Mouse (Mus musculus) ZHBTc4 (cell line): ENCODE data around the gene Pakap.

Experiments
- DNase-seq: peaks from one replicate; pipeline ENCODE4 v3.0.0-alpha.2; 2011; ENCODE audit warnings: low read depth, low spot score

Gene Pakap

DNA sequence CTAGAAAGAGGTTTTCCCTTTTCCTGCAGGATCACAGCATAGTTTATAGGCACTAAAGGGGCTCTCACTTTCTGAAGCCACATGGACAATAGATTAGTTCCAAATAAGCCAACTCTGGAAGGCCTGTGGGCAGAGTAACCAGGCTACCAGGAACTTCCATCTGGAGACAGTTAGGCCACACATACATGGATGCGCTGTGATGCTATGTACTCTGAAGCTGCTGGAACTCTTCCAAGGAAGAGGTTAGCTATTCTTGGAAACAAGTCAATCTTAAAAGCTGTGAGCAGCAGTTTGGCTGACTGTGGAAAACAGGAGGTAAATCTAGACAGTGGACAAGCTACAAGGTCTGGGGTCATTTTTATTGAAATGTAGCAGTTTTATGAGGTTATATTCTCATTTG lies 196.4 kb downstream of the Pakap start:
- DNase-seq = no peak

DNA sequence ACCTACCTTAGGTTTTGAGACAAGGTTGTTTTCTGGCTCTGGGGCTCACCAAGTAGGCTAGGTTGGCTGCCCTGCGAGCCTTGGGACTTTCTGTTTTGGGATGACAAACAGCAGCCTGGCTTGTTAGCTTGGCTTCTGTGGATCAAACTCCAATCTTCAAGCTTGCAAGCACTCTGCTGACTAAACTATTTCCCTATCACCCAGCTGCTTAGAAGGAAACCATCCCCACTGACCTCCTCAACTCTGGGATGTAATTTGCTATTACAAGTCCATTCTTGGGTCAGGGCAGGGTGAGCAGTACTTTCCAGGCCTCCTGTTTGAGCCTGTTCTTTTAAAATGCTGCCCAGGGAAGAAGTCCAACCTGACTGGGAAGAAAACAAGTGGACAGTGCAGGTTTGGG lies 196.9 kb downstream of the Pakap start:
- DNase-seq = no peak

DNA sequence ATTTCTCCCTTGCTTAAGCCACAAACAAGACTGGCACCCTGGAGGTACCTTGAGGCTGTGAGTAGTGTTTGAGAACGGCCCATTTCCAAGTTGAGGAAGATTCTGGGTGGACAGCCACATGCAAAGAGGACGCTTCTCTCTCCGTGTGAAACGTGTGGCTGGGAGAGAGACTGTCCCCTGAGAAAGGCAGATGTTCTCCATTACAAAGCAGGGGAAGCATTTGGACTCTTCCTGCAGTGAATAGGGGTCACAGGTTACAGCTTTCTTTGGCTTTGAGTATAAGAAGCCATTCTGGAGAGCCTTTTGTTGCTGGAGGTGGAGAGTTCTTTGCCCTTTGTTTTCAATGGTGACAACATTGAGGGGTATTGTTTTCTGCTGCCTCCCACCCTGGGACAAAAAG lies 197.8 kb downstream of the Pakap start:
- peak; percentile 77 for DNase-seq

DNA sequence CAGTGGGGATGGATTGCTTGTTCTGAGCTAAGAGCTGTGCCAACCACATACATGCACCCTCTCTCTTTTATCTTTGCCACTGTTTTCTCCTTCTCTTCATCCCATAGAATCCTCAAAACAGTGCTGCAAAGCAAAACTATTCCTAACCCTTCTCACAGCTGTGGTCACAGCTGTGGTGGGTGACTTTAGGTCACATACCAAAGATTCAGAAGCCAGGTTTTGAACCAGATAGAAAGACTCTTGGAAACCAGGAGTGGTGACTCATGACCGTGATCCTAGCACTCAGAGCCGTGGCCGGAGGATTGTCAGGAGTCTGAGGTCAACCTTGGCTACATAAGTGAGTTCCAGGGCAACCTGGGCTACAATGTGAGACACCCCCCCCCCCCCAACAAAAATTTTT lies 201.0 kb downstream of the Pakap start:
- no peak for DNase-seq

DNA sequence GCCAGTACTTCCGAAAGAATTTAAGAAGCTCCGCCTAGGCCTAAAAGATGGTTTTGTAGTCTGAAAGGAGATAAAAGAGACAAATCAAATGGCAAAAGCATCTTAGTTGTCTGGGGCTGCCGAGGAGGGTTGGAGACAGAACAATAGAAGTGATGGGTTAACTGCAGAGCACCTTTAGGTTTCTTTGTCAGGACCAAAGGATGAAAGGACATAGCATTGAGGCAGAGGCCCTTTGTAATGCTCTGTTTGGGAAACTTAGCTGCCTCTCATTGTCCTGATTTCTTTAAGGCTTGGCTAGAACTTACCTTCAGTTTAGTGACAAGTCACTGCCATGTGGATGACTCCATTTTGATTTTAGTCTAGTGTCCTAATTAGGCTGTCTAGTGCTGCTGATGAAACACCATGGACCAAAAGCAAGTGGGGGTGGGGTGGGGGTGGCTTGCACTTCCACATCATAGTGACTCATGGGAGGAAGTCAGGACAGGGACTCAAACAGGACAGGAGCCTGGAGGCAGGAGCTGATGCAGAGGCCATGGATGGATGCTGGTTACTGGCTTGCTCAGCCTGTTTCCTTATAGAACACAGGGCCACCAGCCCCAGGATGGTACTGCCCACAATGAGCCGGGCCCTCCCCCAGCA lies 202.3 kb downstream of the Pakap start:
- DNase-seq = peak; percentile 95

GRCm38 (mm10) chr4:57771558-57772219 lies 203.7 kb downstream of the Pakap start:
- no peak for DNase-seq

DNA sequence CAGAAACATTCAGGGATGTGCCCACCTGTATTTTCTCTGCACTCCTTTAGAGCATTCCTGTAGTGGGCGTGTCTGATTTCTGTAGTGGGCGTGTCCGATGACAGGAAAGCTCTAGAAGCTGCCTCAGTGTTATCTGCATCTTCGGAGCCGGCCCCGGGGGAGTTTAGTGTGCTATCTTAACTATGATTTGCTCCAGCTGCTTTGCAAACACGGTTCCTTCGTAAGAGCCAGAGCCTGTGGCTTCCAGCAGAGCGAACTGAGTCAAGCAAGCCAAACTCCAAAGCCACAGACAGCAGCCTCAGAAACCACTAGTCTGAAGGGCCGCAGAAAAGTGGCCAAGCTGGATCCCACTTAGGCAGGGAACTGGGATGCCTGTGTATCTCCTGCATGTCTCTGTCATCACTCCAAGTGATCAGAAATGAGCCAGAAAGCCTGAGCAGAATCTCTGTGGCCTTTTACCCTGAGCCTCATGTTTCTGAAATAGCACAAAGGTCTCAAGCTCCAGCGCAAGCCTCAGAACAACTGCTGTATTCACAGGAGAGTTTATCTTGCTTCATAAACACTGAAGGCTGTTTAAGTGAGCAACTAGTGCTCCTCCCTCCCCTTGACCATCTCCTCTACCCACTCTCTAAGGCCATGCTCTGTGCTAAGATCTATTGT lies 205.0 kb downstream of the Pakap start:
- peak; percentile 85 for DNase-seq

GRCm38 (mm10) chr4:57774517-57774916 lies 206.5 kb downstream of the Pakap start:
- no peak for DNase-seq

- no peak for DNase-seq
Observed at GRCm38 (mm10) chr4:57775582-57775981, 207.6 kb downstream of the Pakap start.

- no peak for DNase-seq
Observed at GRCm38 (mm10) chr4:57780403-57780802, 212.4 kb downstream of the Pakap start.

GRCm38 (mm10) chr4:57780833-57781641 lies 213.1 kb downstream of the Pakap start:
- DNase-seq = peak; percentile 98

- peak; percentile 96 for DNase-seq
Observed at GRCm38 (mm10) chr4:57781994-57782393, 214.0 kb downstream of the Pakap start.

DNA sequence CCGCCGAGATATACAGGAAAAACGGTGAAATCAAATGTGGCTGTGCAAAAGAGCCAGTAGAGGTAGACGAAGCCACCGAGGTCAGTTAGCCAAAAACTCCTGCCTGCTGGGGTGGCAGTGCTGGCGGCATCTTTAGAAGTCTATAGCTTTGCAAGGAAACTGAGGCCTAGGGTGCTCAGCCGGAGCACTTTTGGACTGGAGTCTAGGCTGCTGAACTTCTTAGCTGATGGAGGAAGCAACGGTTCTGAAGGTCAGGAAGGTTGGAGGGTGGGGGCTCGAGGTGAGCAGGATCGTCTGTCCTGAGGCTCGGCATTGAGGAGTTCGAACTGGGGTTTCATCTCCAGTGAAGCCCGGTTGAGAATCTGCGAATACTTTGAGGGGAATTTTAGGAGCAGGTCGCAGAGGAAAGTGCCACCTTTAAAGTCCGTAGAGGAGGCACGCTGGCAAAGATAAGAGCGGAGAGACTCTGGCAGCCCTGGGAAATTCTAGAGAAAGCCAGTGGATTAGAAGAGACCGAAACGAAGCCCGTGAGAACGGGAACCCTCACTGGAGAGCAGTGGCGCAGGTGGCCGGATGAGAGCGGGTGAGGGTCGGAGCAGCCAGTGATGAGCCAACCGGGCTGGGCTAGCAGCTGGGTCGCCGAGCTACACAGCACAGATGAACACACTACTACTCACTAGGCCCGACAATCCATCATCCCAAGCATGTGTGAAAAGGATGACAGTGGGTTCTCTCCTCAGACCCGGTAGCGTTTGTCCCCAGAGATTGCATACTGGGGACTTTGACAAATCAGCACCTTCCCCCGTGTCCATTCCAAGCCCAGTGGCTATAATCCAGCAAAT lies 214.8 kb downstream of the Pakap start:
- peak; percentile 37 for DNase-seq

GRCm38 (mm10) chr4:57783391-57783770 lies 215.4 kb downstream of the Pakap start:
- no peak for DNase-seq

GRCm38 (mm10) chr4:57783853-57784600 lies 216.0 kb downstream of the Pakap start:
- no peak for DNase-seq

- DNase-seq = peak; percentile 60
Observed at GRCm38 (mm10) chr4:57788709-57789108, 220.7 kb downstream of the Pakap start.

- DNase-seq = no peak
Observed at GRCm38 (mm10) chr4:57789118-57789517, 221.1 kb downstream of the Pakap start.

DNA sequence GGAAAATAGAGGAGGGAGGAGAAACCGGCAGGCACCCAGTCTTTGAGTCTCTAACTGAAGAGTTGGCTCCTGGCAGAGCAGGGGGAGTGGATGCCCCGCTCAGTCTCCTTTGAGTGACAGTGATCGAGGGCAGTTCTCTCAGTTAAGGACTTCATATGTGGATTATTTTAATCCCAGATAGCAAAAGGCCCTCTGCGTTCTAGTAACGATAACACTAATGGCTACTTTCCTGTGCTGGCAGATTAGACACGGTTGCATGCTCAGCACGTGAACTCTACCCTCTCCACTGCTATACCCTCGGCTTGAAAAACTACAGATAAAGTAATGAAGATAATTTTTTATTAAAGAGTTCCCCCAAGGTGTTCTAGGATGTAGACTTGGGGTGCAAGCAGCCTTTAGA lies 226.0 kb downstream of the Pakap start:
- DNase-seq = no peak

GRCm38 (mm10) chr4:57794547-57794946 lies 226.6 kb downstream of the Pakap start:
- peak; percentile 85 for DNase-seq

DNA sequence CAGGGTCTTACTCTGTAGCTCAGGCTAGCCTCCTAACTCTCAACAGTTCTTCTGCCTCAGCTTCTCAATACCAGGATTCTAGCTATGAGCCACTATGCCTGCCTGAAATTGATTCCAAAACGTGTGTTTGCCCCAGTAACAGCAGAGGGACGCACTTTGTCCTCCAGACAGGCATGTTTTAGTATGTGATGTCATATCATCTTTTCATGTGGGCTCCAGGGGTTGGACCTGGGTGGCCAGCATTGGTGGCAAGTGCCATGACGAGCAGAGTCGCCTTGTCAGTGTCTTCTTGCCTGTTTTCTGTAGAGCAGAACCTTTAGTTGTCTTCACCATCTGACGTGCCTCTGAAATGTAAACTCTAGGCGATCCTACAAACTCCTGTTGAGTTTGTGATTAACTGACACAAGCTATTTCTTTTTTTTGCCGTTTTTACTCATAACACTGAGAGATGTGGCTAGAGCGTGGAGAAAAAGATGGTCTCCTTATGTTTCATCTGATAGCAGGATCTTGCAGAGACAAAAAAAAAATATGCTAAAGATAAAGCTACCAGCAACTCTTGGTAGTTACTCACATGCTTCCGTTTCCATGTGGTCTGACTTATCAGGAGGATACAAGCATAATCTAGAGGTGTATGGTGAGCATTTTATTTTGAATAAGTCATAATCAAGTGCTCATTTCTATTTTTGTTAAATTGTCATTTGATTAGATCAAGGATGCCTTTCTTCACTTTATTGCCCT lies 229.7 kb downstream of the Pakap start:
- DNase-seq = no peak
